ENCODE assay signal across 8 mouse cellular contexts in the genomic region with DNA sequence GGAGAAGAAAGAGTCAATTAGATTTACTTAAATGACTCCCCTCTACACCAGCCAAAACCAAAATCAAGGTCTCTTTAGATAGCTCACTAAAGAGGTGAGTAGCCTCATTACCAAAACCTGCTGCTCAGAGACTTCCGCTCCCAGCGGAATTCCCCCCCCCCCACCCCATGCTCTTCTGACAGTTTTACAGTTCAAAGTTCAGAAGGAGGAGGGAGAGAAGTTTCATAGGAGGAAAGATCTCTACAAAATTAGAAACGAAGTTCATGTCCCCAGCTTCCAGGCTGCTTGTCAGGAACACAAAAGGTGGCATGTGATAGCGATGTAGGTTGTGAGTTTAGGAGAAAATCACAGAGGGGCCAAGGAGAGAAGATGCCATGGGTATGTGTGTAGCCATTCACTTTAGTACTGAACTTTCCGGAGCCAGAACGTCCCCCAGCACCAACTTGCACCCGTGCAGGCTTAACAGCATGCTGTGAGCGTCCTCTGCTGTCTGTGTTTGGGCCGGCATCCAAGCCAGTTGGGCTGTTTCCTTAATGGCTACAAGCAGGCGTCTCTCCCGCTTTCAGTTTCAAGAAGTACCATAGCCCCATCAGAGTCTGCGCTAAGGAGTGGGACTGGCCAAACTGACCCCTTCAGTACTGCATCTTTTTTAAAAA.
DNase-seq lines count a peak whose midpoint lies in the region; ATAC-seq lines count a peak whose summit lies in the region.

No protein-coding gene starts in this region.

- no peak overlapping the region for H3K27ac ChIP-seq in midbrain, embryonic 11.5 days (ENCODE audit: low read depth, low read length)

- H3K9me3 ChIP-seq in midbrain, embryonic 11.5 days (ENCODE audit: control insufficient read depth, low read length), result no peaks in the 10 kb centered on the region

- H3K4me3 ChIP-seq in midbrain, embryonic 11.5 days (ENCODE audit: low read depth, low read length), result peak overlapping the region; percentile 41

- peak; percentile 87 for DNase-seq in adrenal gland, adult 2 months
- peak; percentile 69 for DNase-seq in embryo, embryonic 11.5 days (ENCODE audit: low read depth, low spot score)
- DNase-seq in heart, adult 11 months, result peak; percentile 99
- peak; percentile 87 for DNase-seq in kidney, adult 11 months
- peak; percentile 90 for DNase-seq in left cerebral cortex, postnatal 4 days
- DNase-seq in midbrain, embryonic 11.5 days (ENCODE audit: low spot score, missing footprints), result peak; percentile 95
- peak; percentile 87 for DNase-seq in right cerebral cortex, postnatal 4 days
- DNase-seq in yolk sac, embryonic 10.5 days (ENCODE audit: low spot score), result peak; percentile 89

- intact Hi-C loops in left cerebral cortex, postnatal 4 days (cut with DNase I), result loop anchor here (5.0 kb wide), 2 partner anchors 148 to 298 kb away; no protein-coding TSS in a partner anchor

- H3K4me2 ChIP-seq in midbrain, embryonic 11.5 days, result peak overlapping the region; percentile 70

- no peaks in the 10 kb centered on the region for H3K36me3 ChIP-seq in midbrain, embryonic 11.5 days (ENCODE audit: control insufficient read depth, insufficient read depth, low read length)

- 9% methylated on average over 12 of the region's 12 CpGs for WGBS in midbrain, embryonic 11.5 days

- ATAC-seq in midbrain, embryonic 11.5 days (ENCODE audit: low FRiP score), result peak; percentile 85

- H3K4me1 ChIP-seq in midbrain, embryonic 11.5 days (ENCODE audit: control insufficient read depth, insufficient read depth, low read length), result no peaks in the 10 kb centered on the region

- H3K9ac ChIP-seq in midbrain, embryonic 11.5 days (ENCODE audit: low read length), result peak overlapping the region; percentile 64

- no peaks in the 10 kb centered on the region for H3K27me3 ChIP-seq in midbrain, embryonic 11.5 days (ENCODE audit: control insufficient read depth, insufficient read depth, low read length)
